Mouse (Mus musculus): ENCODE results near the gene Armcx1.
"Not testable (repeated sequence)": the region's sequence is repeated elsewhere in the genome, so short reads cannot be mapped to it uniquely, and the experiment has no call there.

The Armcx1 gene

DNA sequence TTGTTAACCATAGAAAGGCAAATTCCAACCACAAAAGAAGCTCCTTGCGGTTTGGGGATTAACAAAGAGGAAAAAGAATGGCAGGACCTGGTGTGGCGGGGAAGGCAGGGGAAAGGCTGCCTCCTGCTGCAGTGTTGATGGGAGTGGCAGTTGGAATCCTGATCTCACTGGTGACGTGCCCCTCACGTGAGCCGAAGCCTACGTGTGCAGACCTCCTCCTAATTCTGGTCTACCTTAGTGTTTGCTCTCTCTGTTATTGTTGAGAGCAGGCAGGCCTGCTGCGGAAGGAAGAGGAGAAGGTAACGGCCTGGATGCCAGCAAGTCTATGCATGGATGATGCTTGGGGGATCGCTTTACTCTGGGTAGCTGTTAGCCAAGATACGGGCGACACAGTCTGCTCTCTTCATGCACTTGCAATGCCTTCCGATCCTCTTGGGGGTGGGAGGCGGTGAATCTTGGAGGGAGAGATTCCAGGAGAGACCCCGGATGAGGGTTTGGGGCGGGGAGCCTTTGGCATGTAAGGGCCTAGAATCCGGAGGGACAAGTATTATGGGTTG is at the start of gene Armcx1:
Gene Armcx1, plus strand, starts transcription at position 212 of the 557 bp plus-strand sequence.
- peak; percentile 18 for DNase-seq (ENCODE audit: low spot score)

DNA sequence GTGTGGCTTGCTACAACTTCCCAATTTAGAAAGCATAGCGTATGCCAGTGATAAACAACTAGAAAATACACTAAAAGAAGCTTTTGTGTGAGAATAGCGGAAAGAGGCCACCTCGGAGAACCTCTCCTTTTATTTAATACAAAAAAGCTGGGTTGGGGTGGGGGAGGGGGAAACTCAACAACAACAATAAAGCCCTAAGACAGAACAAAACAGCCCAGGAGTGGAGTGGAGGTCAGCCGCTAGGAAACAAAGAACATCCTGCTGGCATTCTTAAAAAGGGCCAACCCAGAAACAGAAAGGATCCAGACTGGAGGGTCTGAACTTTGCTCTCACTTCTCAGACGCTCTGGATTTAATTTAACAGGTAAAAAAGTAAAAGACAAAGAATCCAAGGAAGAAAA is 42.7 kb upstream of the Armcx1 start:
- no peak for DNase-seq (ENCODE audit: low spot score)

DNA sequence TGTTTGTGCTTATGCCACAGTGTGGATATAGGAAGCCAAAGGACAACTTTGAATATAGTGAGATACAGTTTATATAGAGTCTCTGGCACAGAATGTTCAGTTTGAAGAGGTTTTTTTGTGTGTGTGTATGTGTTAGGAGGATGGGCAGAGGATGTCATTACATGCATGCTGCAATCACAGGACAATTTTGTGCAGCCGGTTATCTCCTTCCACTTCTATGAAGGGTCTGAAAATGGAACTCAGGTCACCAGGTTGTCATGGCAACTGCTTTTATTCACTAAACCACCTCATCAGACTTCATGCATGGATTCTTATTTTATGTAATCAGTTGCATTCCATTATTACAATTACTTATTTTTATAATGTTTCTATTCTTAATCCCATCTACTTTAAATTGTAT is 41.8 kb upstream of the Armcx1 start:
- DNase-seq (ENCODE audit: low spot score): no peak

GRCm38 (mm10) chrX:134684936-134685335 is 32.8 kb upstream of the Armcx1 start:
- DNase-seq (ENCODE audit: low spot score): no peak

- peak; percentile 10 for DNase-seq (ENCODE audit: low spot score)
These were observed 31.5 kb upstream of the Armcx1 start, which contains the start of gene Armcx4 for GRCm38 (mm10) chrX:134686267-134686666. Gene Armcx4, plus strand, starts transcription at chrX:134686519.

GRCm38 (mm10) chrX:134686739-134687171 is 31.0 kb upstream of the Armcx1 start:
- no peak for DNase-seq (ENCODE audit: low spot score)

DNA sequence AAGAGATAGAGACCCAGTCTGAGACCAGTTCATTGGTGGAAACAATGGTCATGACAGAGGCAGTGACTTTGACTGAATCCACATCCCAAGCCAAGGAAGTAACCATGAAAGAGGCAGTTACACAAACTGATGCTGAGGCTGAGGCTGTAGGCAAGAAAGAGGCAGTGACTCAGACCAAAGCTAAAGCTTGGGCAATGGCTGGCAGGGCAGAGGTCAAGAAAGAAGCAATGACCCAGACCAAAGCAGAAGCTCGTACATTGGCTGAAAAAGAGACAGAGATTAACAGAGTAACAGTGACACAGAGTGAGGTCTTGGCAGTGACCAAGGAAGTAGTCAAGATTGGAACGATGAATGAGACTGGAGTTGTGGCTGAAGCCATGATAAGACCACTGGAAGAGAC is 28.1 kb upstream of the Armcx1 start:
- no peak for DNase-seq (ENCODE audit: low spot score)

DNA sequence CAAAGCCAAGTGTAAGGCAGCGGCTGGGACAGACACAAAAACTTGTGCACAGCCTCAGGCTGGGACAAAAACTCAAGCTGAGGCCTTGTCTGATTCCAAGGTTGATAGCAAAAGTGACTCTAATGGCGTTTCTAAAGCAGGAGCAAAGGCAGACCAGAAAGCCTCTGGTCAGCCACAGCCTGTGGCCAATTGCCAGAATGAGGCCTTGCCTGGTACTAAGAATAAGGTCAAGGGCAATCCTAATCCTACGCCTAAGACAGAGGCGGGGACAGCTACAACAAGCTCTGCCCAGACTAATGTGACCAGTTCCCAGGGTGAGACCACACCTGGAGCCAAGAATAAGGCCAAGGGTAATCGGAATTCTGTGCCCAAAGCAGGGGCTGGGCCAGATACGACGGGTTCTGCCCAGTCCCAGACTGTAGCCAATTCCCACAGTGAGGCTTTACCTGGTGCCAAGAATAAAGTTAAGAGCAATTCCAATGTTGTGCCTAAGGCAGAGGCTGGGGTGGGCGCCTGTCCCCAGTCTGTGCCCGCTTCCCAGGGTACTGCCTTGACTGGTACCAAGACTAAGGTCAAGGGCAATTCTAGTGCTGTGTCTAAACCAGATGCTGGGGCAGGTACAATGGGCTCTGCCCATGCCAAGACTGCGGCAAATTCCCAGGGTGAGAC is 26.8 kb upstream of the Armcx1 start:
- DNase-seq (ENCODE audit: low spot score): no peak

DNA sequence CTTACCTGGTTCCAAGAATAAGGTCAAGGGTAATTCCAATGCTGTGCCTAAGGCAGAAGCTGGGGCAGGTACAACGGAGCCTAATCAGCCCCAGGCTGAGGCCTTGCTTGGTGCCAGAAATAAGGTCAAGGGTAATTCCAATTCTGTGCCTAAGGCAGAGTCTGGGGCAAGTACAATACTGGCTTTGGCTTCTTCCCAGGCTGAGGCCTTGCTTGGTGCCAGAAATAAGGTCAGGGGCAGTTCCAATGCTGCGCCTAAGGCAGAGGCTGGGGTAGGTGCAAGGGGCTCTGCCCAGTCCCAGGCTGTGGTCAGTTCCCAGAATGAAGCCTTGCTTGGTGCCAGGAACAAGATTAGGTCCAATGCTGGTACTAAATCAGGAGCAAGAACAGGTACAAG is 26.2 kb upstream of the Armcx1 start:
- DNase-seq (ENCODE audit: low spot score): no peak

DNA sequence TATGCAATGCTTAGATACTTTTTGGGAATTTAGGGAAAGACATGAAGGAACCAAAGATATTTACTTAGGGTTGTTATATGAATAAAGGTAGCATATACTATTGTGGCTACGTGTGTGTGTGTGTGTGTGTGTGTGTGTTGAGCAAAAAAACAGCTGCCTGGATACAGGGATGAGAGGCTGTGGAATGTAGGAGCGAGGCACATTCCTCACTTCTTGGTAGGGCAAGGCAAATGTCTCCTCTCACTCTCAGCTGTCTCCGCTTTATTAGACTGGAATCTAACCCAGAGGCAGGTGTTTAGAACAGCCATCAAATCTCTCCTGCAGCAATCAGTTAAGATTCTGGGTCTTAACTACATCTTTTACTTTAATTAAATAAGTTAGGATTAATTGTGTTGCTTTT is 900 bp upstream of the Armcx1 start:
- no peak for DNase-seq (ENCODE audit: low spot score)

DNA sequence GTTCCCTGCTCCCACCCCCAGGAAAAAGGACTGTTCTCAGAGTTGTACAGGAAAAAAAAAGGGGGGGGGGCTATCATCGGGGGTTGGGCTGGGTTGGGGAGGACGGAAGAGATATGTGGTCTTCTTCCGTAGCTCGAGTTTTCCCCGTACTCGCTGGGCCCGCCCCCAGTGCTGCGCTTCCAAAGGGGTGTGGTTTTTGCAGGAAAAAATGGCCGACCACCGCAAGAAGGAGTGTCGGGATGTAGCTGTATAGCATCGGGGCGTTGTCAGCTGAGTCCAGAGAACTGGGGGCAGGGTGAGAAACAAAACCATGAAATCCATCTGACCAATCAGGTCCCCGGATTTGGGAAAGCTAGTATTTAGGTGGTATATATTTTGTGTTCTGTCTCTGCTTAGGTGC is 761 bp downstream of the Armcx1 start:
- peak; percentile 9 for DNase-seq (ENCODE audit: low spot score)

- DNase-seq (ENCODE audit: low spot score): not testable (repeated sequence)
These were observed 6.0 kb downstream of the Armcx1 start for GRCm38 (mm10) chrX:134723762-134724161.

DNA sequence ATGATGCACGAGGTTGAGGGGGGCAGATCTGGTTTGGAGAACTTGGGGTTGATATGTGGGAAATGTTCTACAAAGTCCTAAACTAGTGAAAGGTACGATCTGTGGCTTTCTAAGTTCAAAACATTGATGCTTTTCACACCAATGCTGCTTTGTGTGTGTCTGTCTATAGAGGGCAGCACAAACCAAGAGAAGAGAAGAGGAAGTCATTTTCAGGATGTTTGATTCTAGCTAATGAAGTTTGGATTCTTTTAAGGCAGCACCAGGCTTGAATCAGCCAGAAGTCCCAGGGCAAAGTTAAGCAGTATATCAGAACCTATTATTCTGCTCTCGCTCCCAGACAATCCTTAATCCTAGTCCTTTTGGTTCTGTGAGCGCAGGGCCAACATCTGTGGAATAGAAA is 12.0 kb downstream of the Armcx1 start:
- DNase-seq (ENCODE audit: low spot score): no peak

GRCm38 (mm10) chrX:134737796-134738195 is 20.0 kb downstream of the Armcx1 start:
- no peak for DNase-seq (ENCODE audit: low spot score)

DNA sequence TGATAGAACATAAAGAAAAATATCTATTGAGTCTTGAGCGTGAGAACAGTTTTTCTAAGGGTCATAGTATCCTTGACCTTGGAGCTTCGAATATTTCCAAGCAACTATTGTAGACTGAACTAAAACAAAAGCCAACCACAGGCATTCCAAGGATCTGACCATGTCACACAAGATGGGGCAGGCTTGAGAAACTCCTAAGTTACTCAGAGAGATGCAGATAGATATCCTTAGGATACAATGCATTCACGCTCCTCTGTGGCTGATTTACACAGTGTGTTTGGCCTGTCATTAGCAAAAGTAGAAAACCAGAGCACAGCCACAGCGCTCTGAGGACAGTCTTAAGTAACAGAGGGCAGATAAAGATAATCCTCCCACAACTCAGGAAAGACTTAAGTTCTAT is 21.4 kb downstream of the Armcx1 start:
- DNase-seq (ENCODE audit: low spot score): no peak

GRCm38 (mm10) chrX:134741862-134742261 is 24.1 kb downstream of the Armcx1 start:
- no peak for DNase-seq (ENCODE audit: low spot score)

GRCm38 (mm10) chrX:134746459-134746858 is 28.7 kb downstream of the Armcx1 start:
- no peak for DNase-seq (ENCODE audit: low spot score)

GRCm38 (mm10) chrX:134750764-134751592 is 33.2 kb downstream of the Armcx1 start, which contains the start of gene Armcx6:
Gene Armcx6, minus strand, starts transcription at chrX:134751417.
- DNase-seq (ENCODE audit: low spot score): no peak

DNA sequence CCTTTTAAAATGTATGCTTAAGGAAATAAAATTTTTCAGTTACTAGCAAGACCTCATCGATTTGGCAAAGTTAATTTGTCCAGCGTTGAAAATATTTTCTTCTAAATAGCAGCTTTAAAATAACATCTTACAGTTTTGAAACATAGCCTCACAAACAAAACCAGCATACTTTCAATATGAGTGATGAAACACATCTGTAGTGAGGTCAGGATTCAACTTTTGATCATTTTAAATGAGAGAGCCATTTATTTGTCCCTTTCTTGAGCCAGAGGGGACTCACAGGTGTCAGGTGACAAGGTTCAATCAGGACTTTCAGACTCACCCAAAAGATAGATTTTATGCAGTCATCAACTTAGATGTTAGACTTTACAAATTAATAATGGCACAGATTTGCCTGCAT is 34.1 kb downstream of the Armcx1 start:
- DNase-seq (ENCODE audit: low spot score): no peak

DNA sequence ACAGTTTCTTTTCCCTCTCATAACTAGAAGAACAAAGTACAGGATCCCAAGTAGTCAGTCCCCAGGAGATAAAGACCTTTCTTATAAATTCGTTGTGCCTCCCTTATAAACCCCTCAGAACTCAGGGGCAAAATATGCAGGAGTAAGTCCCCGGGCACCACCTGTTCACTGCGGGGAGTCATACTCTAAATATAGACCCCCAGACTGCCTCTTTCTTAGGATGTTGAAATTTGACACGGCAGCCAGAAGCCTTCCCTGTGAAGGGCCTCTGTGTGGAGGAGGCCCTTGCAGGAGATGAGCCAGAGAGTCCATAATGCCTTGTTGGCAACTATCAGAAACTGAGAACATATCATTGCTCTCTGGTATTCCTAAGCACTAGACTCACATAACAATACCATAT is 34.8 kb downstream of the Armcx1 start:
- no peak for DNase-seq (ENCODE audit: low spot score)

- no peak for DNase-seq (ENCODE audit: low spot score)
These were observed 38.9 kb downstream of the Armcx1 start, which contains the start of gene Armcx3 for GRCm38 (mm10) chrX:134756434-134757292. Gene Armcx3, plus strand, starts transcription at chrX:134756595.
